19 mouse cellular contexts compared by ENCODE assay signal in the genomic region with DNA sequence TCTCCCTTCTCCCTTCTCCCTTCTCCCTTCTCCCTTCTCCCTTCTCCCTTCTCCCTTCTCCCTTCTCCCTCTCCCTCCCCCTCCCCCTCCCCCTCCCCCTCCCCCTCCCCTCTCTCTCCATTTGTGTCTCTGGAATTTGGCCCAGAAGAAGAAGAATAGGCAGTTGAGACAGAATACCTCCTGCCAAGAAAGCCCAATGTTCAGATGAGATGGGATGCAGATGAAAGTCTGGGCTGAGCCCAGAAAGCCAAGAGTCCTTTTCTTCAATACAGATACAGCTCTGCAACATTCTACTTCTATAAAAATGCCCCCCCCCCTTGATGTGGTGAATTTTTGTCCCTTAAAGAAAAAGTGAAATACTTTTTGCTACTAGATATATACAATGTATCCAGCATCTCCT.
DNase-seq lines count a peak whose midpoint lies in the region; ATAC-seq and TF ChIP-seq lines count a peak whose summit lies in the region.
"Had no signal": no experiment of that assay in that cellular context is flagged by ENCODE, and none has a peak within 500 bp of the region (broad histone marks: within the 10 kb centered on the region; RNA-seq: fewer than 3 reads in every experiment).

No protein-coding gene starts in this region.

- peak; percentile 44 for DNase-seq in forebrain, embryonic 14.5 days (ENCODE audit: low spot score)
- no peak for DNase-seq in forebrain, embryonic 10.5 days (ENCODE audit: extremely low spot score, low spot score)
- no peak for DNase-seq in hindbrain, embryonic 14.5 days (ENCODE audit: low spot score)
- peak; percentile 23 for DNase-seq in lung, embryonic 14.5 days
- DNase-seq in lung, postnatal 36 days, result no peak
- DNase-seq in brain, embryonic 14.5 days (ENCODE audit: low read depth), result peak; percentile 57
- no peak for DNase-seq in layer of hippocampus, postnatal 10 days (ENCODE audit: low spot score in 2 of 2)
- DNase-seq: adrenal gland, adult 2 months; adrenal gland, postnatal 10 days; adrenal gland, postnatal 25 days; cerebellum, adult 11-12 months; cerebellum, adult 2 months; cerebellum, adult 9-10 months; cerebellum, postnatal 10 days; cerebellum, postnatal 25 days; forebrain, postnatal 0 days had no signal

- no peak overlapping the region for H3K4me3 ChIP-seq in forebrain, embryonic 14.5 days (ENCODE audit: low read depth, low read length)
- no peak overlapping the region for H3K4me3 ChIP-seq in forebrain, embryonic 10.5 days
- no peak overlapping the region for H3K4me3 ChIP-seq in hindbrain, embryonic 14.5 days (replicated peaks; ENCODE audit: low read length)
- H3K4me3 ChIP-seq in hindbrain, embryonic 12.5 days, result no peak overlapping the region
- no peak overlapping the region for H3K4me3 ChIP-seq in lung, embryonic 14.5 days (ENCODE audit: low read depth, low read length)
- H3K4me3 ChIP-seq: embryonic facial prominence, embryonic 13.5 days; forebrain, embryonic 12.5 days had no signal

- H3K36me3 ChIP-seq in forebrain, embryonic 14.5 days (ENCODE audit: control insufficient read depth, insufficient read depth, low read length), result no peaks in the 10 kb centered on the region
- H3K36me3 ChIP-seq in forebrain, embryonic 10.5 days (replicated peaks), result no peaks in the 10 kb centered on the region
- no peaks in the 10 kb centered on the region for H3K36me3 ChIP-seq in hindbrain, embryonic 14.5 days (replicated peaks; ENCODE audit: control insufficient read depth, insufficient read depth)
- H3K36me3 ChIP-seq in hindbrain, embryonic 12.5 days, result no peaks in the 10 kb centered on the region
- no peaks in the 10 kb centered on the region for H3K36me3 ChIP-seq in lung, embryonic 14.5 days (ENCODE audit: insufficient read depth)
- H3K36me3 ChIP-seq: embryonic facial prominence, embryonic 13.5 days; forebrain, embryonic 12.5 days had no signal

- no peaks in the 10 kb centered on the region for H3K27me3 ChIP-seq in forebrain, embryonic 14.5 days (replicated peaks; ENCODE audit: control insufficient read depth, insufficient read depth, low read length)
- no peaks in the 10 kb centered on the region for H3K27me3 ChIP-seq in forebrain, embryonic 10.5 days (ENCODE audit: poor library complexity, severe bottlenecking)
- H3K27me3 ChIP-seq in hindbrain, embryonic 14.5 days (ENCODE audit: control insufficient read depth, insufficient read depth, low read length), result no peaks in the 10 kb centered on the region
- no peaks in the 10 kb centered on the region for H3K27me3 ChIP-seq in hindbrain, embryonic 12.5 days
- H3K27me3 ChIP-seq in lung, embryonic 14.5 days (ENCODE audit: insufficient read depth, low read length), result no peaks in the 10 kb centered on the region
- H3K27me3 ChIP-seq: forebrain, embryonic 12.5 days had no signal

- H3K9ac ChIP-seq in forebrain, embryonic 14.5 days (ENCODE audit: low read length), result no peak overlapping the region
- no peak overlapping the region for H3K9ac ChIP-seq in hindbrain, embryonic 14.5 days
- H3K9ac ChIP-seq in hindbrain, embryonic 12.5 days, result no peak overlapping the region
- H3K9ac ChIP-seq in lung, embryonic 14.5 days, result no peak overlapping the region
- H3K9ac ChIP-seq: embryonic facial prominence, embryonic 13.5 days; forebrain, embryonic 12.5 days; forebrain, postnatal 0 days had no signal

- ATAC-seq in forebrain, embryonic 14.5 days, result no peak
- no peak for ATAC-seq in hindbrain, embryonic 14.5 days (ENCODE audit: low FRiP score)
- no peak for ATAC-seq in hindbrain, embryonic 12.5 days (ENCODE audit: low FRiP score)
- ATAC-seq in lung, embryonic 14.5 days (ENCODE audit: insufficient read depth), result no peak
- ATAC-seq: forebrain, postnatal 0 days had no signal

- no peaks in the 10 kb centered on the region for H3K9me3 ChIP-seq in forebrain, embryonic 14.5 days (replicated peaks; ENCODE audit: control insufficient read depth, low read length)
- H3K9me3 ChIP-seq in forebrain, embryonic 10.5 days, result no peaks in the 10 kb centered on the region
- H3K9me3 ChIP-seq in hindbrain, embryonic 14.5 days (ENCODE audit: control insufficient read depth, low read length), result no peaks in the 10 kb centered on the region
- H3K9me3 ChIP-seq in hindbrain, embryonic 12.5 days (replicated peaks), result no peaks in the 10 kb centered on the region
- no peaks in the 10 kb centered on the region for H3K9me3 ChIP-seq in lung, embryonic 14.5 days (ENCODE audit: low read depth, low read length)
- H3K9me3 ChIP-seq: embryonic facial prominence, embryonic 13.5 days; forebrain, embryonic 12.5 days had no signal

- H3K4me2 ChIP-seq in forebrain, embryonic 14.5 days (ENCODE audit: low read length), result no peak overlapping the region
- H3K4me2 ChIP-seq in hindbrain, embryonic 14.5 days (replicated peaks), result no peak overlapping the region
- H3K4me2 ChIP-seq in hindbrain, embryonic 12.5 days (replicated peaks), result no peak overlapping the region
- no peak overlapping the region for H3K4me2 ChIP-seq in lung, embryonic 14.5 days
- H3K4me2 ChIP-seq: embryonic facial prominence, embryonic 13.5 days; forebrain, embryonic 12.5 days had no signal

- TF ChIP-seq POLR2A in brain, embryonic 14.5 days (IDR thresholded peaks at IDR 0.05; ENCODE audit: borderline replicate concordance, extremely low read depth, insufficient read depth, insufficient read length, poor library complexity, severe bottlenecking), result no peak

- H3K27ac ChIP-seq in forebrain, embryonic 14.5 days (ENCODE audit: low read depth, low read length), result no peak overlapping the region
- H3K27ac ChIP-seq in forebrain, embryonic 10.5 days, result no peak overlapping the region
- 0 out of 2 replicates have a peak overlapping the region, but pooled peaks have one; percentile 32 for H3K27ac ChIP-seq in hindbrain, embryonic 14.5 days
- no peak overlapping the region for H3K27ac ChIP-seq in hindbrain, embryonic 12.5 days
- no peak overlapping the region for H3K27ac ChIP-seq in lung, embryonic 14.5 days (ENCODE audit: low read depth)
- H3K27ac ChIP-seq: embryonic facial prominence, embryonic 13.5 days; forebrain, embryonic 12.5 days had no signal

- TF ChIP-seq CTCF in lung, embryonic 14.5 days (IDR thresholded peaks at IDR 0.05; ENCODE audit: low read depth), result no peak
- TF ChIP-seq CTCF in brain, embryonic 14.5 days (IDR thresholded peaks at IDR 0.05; ENCODE audit: borderline replicate concordance, extremely low read depth, insufficient read depth, insufficient read length), result no peak

- H3K4me1 ChIP-seq in forebrain, embryonic 14.5 days (ENCODE audit: control insufficient read depth, insufficient read depth, low read length), result 0 out of 2 replicates have a peak, but pooled peaks cover 4% of the 10 kb centered on the region
- peaks cover 16% of the 10 kb centered on the region for H3K4me1 ChIP-seq in forebrain, embryonic 10.5 days
- peaks cover 6% of the 10 kb centered on the region; the same call in 1 of the 2 replicates for H3K4me1 ChIP-seq in hindbrain, embryonic 14.5 days (replicated peaks; ENCODE audit: control insufficient read depth, insufficient read depth, low read length)
- 0 out of 2 replicates have a peak, but pooled peaks cover 5% of the 10 kb centered on the region for H3K4me1 ChIP-seq in hindbrain, embryonic 12.5 days
- H3K4me1 ChIP-seq in lung, embryonic 14.5 days (ENCODE audit: insufficient read depth), result no peaks in the 10 kb centered on the region

Comparison
In these comparisons a context has a peak if more than half of its experiments do, and no peak if none do; other contexts are left out.
1. DNase-seq: peak in forebrain, embryonic 14.5 days (single experiment), lung, embryonic 14.5 days (single experiment) and brain, embryonic 14.5 days (single experiment); none in forebrain, embryonic 10.5 days (single experiment), hindbrain, embryonic 14.5 days (single experiment), lung, postnatal 36 days (single experiment) and layer of hippocampus, postnatal 10 days (0 of 2).